Mouse (Mus musculus) thymus, postnatal 0 days (tissue): ENCODE results near the gene Acadvl. TPM values are rescaled to one million over a fixed set of nuclear protein-coding genes. Genes with fewer than 3 reads are reported as not detected.

ENCODE experiments used
- DNase-seq: peaks from one replicate; pipeline ENCODE4 v3.0.0-alpha.2; 2015; ENCODE audit warnings: low spot score
- polyA plus RNA-seq: library from polyadenylated mRNA; unstranded; fragments of >200 nt; fragmentation: Nextera tagmentation; extraction: Ambion mirVana; gene quantifications from 2 replicates; pipeline ENCODE4 v1.2.1, GENCODE M21; 2015

Acadvl gene
- 105 and 107 TPM in 2 replicates for polyA plus RNA-seq

- peak; percentile 79 for DNase-seq
Measured at GRCm38 (mm10) chr11:70014880-70015558, at the start of gene Acadvl. Gene Acadvl (minus strand): TSS chr11:70015411.

- DNase-seq: no peak
Measured at GRCm38 (mm10) chr11:70063053-70063452, 47.8 kb upstream of the Acadvl start.

GRCm38 (mm10) chr11:70059930-70060329 lies 44.7 kb upstream of the Acadvl start:
- no peak for DNase-seq

GRCm38 (mm10) chr11:70057805-70058204 lies 42.6 kb upstream of the Acadvl start:
- no peak for DNase-seq

- peak; percentile 67 for DNase-seq
Measured at GRCm38 (mm10) chr11:70055618-70056214, 40.5 kb upstream of the Acadvl start.

- no peak for DNase-seq
Measured at GRCm38 (mm10) chr11:70053898-70054570, 38.8 kb upstream of the Acadvl start, which contains the start of gene Asgr1. Gene Asgr1 (plus strand): TSS chr11:70054085.

- no peak for DNase-seq
Measured at GRCm38 (mm10) chr11:70053156-70053555, 37.9 kb upstream of the Acadvl start.

- DNase-seq: peak; percentile 23
Measured at GRCm38 (mm10) chr11:70049816-70050215, 34.6 kb upstream of the Acadvl start.

- DNase-seq: no peak
Measured at GRCm38 (mm10) chr11:70049366-70049765, 34.2 kb upstream of the Acadvl start.

GRCm38 (mm10) chr11:70045435-70045834 lies 30.2 kb upstream of the Acadvl start:
- no peak for DNase-seq

- no peak for DNase-seq
Measured at GRCm38 (mm10) chr11:70043665-70044064, 28.5 kb upstream of the Acadvl start.

GRCm38 (mm10) chr11:70042309-70043085 lies 27.3 kb upstream of the Acadvl start:
- no peak for DNase-seq

GRCm38 (mm10) chr11:70040184-70040583 lies 25.0 kb upstream of the Acadvl start:
- no peak for DNase-seq

- no peak for DNase-seq
Measured at GRCm38 (mm10) chr11:70039631-70040030, 24.4 kb upstream of the Acadvl start.

GRCm38 (mm10) chr11:70038174-70038573 lies 23.0 kb upstream of the Acadvl start:
- no peak for DNase-seq

GRCm38 (mm10) chr11:70031321-70031670 lies 16.1 kb upstream of the Acadvl start:
- no peak for DNase-seq

GRCm38 (mm10) chr11:70030651-70031320 lies 15.6 kb upstream of the Acadvl start:
- no peak for DNase-seq

- DNase-seq: no peak
Measured at GRCm38 (mm10) chr11:70029829-70030550, 14.8 kb upstream of the Acadvl start.

GRCm38 (mm10) chr11:70029130-70029801 lies 14.1 kb upstream of the Acadvl start:
- peak; percentile 78 for DNase-seq
